34 mouse cellular contexts compared by ENCODE assay signal in genomic region chr2:65856791-65857190, GRCm38 (mm10). TPM values are rescaled to one million over a fixed set of nuclear protein-coding genes. Genes with fewer than 3 reads are reported as not detected.
"Had no signal": no experiment of that assay in that cellular context is flagged by ENCODE, and none has a peak within 500 bp of the region (broad histone marks: within the 10 kb centered on the region; RNA-seq: fewer than 3 reads in every experiment).

No protein-coding gene starts in this region.

- ATAC-seq: hindbrain, embryonic 16.5 days; hindbrain, postnatal 0 days; inflammation-experienced regulatory T-cells, adult 6 months; intestine, embryonic 15.5 days; intestine, embryonic 16.5 days; intestine, postnatal 0 days had no signal

- H3K9ac ChIP-seq: heart, embryonic 12.5 days; heart, embryonic 13.5 days; heart, embryonic 15.5 days; hindbrain, embryonic 12.5 days; hindbrain, embryonic 13.5 days; hindbrain, embryonic 14.5 days; hindbrain, embryonic 15.5 days; intestine, embryonic 15.5 days; kidney, embryonic 15.5 days had no signal

- H3K4me3 ChIP-seq: heart, embryonic 12.5 days; heart, embryonic 13.5 days; heart, embryonic 15.5 days; hindbrain, embryonic 10.5 days; hindbrain, embryonic 12.5 days; hindbrain, embryonic 13.5 days; hindbrain, embryonic 15.5 days; intestine, embryonic 15.5 days; kidney, embryonic 15.5 days; layer of hippocampus, adult 2 months; left cerebral cortex, adult 2 months had no signal

- H3K27ac ChIP-seq: heart, embryonic 13.5 days; heart, embryonic 15.5 days; hindbrain, embryonic 10.5 days; hindbrain, embryonic 12.5 days; hindbrain, embryonic 13.5 days; hindbrain, embryonic 14.5 days; hindbrain, embryonic 15.5 days; hindbrain, postnatal 0 days; intestine, embryonic 15.5 days; kidney, embryonic 15.5 days; kidney, postnatal 0 days; layer of hippocampus, adult 2 months; left cerebral cortex, adult 2 months had no signal

- H3K4me1 ChIP-seq: heart, embryonic 12.5 days; heart, embryonic 13.5 days; heart, embryonic 15.5 days; intestine, embryonic 15.5 days; kidney, embryonic 15.5 days had no signal

- DNase-seq: heart, postnatal 10 days; heart, postnatal 14 days; heart, postnatal 36 days; heart, postnatal 4 days; kidney, adult 11 months; kidney, adult 18-20 months; kidney, adult 2 months; kidney, adult 8-10 months; kidney, adult 9 months; kidney, postnatal 10 days; kidney, postnatal 14 days; kidney, postnatal 25 days; kidney, postnatal 36 days; kidney, postnatal 4 days; layer of hippocampus, adult 9-11 months; layer of hippocampus, postnatal 36 days had no signal

- H3K36me3 ChIP-seq: heart, embryonic 12.5 days; heart, embryonic 13.5 days; heart, embryonic 15.5 days; hindbrain, embryonic 12.5 days; hindbrain, embryonic 13.5 days; hindbrain, embryonic 15.5 days; intestine, embryonic 15.5 days; kidney, embryonic 15.5 days had no signal

- H3K27me3 ChIP-seq: heart, embryonic 12.5 days; heart, embryonic 13.5 days; heart, embryonic 15.5 days; hindbrain, embryonic 12.5 days; hindbrain, embryonic 13.5 days; hindbrain, embryonic 15.5 days; intestine, embryonic 15.5 days; kidney, embryonic 15.5 days had no signal

RNA-seq across cellular contexts. Expression of gene Csrnp3, which starts 11.2 kb away (rescaled TPM):
- polyA plus RNA-seq: inflammation-experienced regulatory T-cells, adult 6 months had no signal
